Mouse (Mus musculus): ENCODE data around the gene Blm. TPM values are rescaled to one million over a fixed set of nuclear protein-coding genes. Genes with fewer than 3 reads are reported as not detected.

Blm gene
- total RNA-seq, 2 experiments from 2014 or later = 1.4 to 1.9 TPM

DNA sequence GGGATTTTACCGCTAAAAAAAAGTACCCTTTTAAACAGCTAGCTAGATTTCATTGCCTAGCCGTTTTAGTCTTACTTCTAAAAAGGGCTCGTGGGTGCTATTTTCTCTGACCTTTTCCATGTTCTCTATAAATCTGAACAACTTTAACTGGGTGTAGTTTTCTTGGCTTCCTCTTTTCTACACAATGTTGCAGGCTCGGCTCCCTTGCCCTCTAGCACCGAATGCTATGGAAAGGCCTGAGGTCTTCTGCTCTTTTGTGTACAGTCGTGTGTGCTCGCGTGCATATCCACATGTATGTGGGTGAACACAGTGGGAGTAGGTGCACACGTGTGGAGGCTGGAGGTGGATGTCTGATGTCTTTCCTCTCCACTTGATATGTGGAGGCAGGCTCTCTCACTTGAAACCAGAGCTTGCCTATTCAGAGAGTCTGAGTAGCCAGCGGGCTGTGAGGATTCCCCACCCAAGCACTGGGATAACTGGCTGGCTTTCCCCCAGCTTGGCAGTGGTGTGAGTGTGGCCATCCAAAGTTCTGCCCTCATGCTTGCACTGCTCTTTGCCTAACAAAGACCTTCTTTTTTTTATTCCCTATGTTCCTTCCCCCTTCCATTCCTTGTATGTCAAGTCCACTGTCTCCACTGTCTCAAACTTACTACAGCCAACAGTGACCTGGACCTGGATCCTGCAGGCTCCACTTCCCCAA lies 95.0 kb downstream of the Blm start:
- peak; percentile 43 for DNase-seq (ENCODE audit: low spot score)

DNA sequence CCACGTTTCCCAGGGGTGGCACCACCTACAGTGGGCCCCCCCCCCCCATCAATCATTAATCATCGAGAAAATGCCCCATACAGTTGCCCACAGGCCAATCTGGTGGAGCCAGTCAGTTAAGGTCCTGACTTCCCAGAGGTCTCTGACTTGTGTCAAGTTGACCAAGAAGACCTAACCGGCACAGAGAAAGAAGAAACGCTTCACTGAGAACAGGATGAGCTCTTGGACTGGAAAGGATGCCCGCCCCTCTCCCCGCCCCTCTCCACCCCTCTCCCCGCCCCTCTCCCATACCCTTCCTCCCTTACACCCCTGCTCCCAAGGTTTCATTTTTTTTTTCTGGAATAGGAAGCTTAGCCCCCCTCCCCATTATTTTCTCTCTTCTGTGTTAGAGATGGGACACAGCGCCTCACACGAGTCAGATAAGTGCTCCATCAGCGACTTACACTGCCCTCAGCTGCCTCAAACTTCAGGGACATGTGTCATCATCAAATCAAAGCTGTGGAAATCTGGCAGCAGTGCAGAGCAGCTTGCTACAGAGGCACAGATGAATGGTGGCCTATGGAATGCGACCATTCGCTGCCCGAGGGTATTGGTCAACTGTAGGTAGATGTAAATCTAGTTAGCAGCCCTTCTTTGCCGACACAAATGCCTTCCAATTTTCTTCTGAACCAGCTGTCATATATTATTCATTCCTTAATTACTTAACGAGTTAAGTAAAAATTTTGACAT lies 95.7 kb downstream of the Blm start:
- DNase-seq (ENCODE audit: low spot score) = no peak

DNA sequence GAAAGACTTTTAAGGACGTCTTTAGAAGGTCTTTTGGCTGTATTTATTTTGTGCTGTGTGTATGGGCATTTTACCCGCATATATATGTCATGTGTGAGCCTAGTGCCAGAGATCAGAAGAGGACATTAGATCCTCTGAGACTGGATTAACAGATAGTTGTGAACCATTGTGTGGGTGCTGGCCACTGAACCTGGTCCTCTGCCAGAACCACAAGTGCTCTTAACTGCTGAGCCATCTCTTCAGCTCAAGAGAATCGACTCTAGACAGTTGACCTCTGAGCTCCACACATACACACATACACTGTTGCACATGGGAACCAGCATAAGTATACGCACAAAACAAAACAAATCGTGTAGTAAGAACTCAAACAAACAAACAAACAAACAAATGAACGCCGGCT lies 98.3 kb downstream of the Blm start:
- no peak for DNase-seq (ENCODE audit: low spot score)

DNA sequence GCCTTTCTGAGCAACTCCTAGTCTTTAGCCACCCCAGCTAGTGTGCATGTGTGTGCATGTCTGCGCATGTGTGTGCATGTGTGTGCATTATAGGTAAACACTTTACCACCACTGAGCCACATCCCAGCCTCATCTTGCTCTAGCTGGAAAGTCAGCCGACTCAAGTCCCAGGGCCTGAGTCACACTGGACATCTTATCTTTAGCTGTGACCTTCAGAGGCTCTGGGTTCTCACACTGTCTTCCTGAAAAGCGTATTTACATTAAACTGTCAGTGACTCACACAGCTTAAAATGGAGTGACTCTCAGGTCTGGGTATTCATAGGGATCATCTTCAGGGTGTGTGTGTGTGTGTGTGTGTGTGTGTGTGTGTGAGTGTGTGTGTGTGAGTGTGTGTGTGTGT lies 99.3 kb downstream of the Blm start:
- no peak for DNase-seq (ENCODE audit: low spot score)

DNA sequence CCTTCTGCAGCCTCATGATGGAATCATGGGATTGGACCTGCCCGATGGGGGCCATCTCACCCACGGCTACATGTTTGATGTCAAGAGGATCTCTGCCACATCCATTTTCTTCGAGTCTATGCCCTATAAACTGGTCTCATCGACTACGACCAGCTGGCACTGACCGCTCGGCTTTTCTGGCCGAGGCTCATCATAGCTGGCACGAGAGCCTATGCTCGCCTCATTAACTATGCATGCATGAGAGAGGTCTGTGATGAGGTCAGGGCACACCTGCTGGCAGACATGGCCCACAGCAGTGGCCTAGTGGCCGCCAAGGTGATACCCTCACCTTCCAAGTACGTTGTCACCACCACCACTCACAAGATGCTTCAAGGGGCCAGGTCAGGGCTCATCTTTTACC lies 105.3 kb downstream of the Blm start:
- DNase-seq (ENCODE audit: low spot score) = no peak

DNA sequence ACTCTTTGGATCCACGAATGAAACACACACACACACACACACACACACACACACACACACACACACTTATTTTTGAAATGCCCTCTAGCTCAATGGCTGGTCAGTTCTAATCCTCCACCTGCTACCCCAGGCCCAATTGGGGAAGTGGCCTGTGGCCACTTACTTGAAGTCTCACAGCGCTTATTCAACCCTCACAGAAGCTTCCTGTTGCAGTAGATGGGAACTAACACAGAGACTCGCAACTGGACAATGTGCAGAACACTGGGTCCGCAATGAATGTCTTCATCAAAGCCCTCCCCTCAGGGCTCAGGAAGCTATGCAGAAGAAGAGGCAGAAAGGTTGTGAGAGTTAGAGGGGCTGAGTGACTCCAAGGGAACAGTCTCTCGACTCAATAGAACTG lies 107.2 kb downstream of the Blm start:
- no peak for DNase-seq (ENCODE audit: low spot score)

DNA sequence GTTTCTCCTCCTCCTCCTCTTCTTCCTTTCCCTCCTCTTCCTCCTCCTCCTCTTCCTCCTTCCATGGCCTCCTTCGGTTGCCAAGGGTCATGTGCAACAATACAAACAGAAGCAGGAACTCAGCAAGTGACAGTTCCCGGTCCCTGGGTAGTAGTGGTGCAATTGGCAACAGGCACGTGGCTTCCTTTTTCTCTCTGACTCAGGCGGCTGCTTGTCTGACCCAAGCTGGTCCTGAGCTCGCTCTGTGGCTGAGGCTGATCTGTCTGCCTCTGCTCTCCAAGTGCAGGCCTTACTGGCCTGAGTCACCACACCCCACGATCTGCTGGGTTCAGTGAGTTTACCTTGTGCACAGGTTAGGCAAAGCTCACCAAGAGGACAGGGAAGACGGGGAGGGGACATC lies 108.6 kb downstream of the Blm start:
- no peak for DNase-seq (ENCODE audit: low spot score)

DNA sequence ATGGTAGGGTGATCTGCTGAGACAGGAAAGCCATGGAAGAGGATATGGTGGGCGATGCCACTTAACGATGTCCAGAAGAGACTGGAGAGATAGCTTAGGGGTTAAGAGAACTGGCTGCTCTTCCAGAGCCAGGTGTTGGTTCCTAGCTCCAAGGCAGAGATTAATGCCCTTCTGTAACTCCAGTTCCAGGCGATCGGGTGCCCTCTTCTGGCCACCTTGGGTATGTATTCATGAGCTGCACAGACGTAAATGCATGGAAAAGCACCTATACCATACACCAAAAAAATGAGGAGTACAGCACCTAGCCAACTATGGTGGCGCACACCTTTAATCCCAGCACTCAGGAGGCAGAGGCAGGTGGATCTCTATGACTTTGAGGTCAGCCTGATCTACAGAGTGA lies 110.2 kb downstream of the Blm start:
- DNase-seq (ENCODE audit: low spot score) = no peak

DNA sequence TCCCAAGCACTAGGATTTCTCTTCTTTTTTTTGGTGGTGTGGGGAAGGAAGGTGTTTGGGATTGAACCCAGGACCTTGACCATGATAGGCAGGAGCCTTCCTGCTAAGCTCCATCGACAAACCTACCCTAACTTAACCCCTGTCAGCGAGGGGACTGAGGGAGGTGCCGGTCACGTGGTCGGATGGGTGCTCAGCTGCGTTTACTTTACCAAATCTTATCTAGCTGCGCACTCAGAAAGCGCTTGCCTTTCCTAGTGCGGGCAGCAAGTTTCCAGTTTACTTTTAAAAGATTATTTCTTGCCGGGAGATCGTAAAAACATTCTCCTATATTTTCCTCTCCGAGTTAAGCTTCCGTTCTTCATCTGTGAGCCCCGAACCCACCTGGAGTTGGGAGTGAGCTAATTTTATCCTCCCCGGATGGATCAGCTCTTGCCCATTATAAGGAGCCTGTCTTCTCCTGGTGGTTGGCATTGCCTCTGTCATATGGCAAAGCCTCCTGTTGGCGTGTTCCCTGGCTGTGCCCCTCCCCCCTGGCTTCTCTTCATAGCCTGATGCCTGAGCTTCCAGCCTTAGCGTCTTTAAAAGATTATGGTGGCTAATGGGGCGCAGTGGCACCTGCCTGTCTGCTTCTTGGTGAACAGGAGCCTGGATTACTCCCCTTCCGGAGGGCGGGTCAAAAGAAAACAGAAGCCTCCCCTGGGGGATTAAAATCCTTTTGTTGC lies 112.0 kb downstream of the Blm start:
- DNase-seq (ENCODE audit: low spot score) = no peak

DNA sequence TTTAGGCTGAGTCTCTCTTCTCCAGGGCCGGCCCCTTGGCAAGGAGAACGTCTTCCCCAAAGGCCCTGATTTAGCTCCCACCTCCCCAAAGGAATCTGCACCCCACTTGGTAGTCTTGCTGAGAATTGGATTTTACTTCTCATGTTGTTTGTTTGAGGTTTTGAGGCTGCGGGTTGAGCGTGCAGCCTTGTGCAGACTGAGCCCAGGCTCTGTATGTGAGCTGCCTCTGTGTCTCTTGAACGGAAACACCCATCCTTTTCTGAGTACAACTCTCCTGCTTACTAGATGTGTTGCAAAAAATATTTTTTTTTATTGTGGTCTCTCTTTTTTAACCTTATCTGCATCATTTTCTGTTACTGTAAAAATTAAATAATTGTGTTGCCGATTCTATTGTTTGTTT lies 113.3 kb downstream of the Blm start:
- no peak for DNase-seq (ENCODE audit: low spot score)

DNA sequence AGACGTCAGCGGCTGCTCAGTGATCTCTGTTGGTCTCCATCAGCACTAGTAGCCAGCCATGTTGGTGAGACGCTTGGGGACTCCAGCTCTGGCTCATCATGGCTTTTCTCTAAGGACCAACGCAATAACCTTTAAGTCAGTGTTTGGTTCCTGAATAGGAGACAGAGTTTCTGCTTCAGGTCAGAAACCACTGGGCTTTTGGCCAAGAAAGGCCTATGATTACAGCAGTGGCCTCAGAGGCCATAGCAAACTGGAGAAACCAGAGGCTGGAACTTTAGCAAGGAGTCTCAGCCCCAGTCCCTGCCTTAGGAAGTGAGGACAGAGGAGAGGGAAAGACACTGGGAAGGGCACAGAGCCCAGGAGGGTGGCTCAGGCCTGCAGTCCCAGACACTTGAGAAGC lies 114.3 kb downstream of the Blm start:
- DNase-seq (ENCODE audit: low spot score) = no peak

DNA sequence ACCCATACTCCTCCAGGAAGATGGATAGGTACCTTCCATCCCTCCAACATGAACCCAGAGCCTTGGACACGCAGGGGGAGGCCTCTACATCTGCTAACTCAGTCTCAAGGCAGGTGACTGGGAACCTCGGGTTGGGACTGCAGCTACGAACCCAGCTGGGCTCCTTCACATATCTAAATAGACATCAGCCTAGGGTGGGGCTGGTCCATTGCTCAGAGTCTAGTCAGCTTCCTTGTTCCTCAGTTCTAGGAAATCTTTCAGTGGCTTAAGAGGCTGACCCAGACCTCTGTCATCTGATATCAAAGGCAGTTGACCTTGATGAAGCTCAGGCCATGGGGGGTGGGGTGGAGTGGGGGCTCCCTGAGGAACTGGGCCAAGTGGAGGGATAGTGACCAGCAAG lies 115.6 kb downstream of the Blm start:
- no peak for DNase-seq (ENCODE audit: low spot score)

DNA sequence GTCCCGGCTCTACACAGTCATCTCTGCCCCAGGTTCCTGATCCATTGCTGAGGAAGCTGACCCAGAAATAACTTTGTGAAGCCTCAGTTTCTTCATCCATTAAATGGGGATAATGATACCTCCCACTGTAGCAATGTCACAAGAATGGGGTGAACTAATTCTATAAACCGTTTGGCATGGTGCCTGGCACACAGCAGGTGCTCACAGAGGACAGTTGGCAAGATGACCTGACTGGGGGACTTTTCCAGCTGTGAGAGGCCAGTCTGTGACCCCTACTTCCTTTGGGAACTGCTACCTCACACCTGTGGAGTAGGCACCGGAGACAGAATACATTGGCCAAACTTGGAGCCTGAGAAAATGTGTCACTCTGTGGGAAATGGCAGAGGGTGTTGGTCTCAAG lies 116.9 kb downstream of the Blm start:
- no peak for DNase-seq (ENCODE audit: low spot score)

DNA sequence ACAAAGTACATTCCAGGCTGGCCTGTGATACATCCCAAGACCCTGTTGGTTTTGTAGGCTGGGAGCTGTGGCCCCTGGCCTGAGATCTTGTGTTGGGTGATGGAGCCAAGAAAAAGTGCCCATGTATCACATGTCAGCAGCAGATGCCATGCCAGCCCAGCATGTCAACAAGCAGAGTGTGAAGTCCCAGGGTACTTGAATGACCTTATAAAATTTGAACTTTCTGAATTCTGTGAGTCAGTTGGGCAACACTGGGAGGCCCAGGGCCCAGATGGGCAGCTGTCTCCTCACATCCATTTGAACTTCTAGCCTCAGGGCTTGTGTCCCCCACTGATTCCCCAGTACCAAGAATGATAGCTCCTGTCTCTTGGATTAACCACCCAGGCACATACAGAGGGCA lies 117.3 kb downstream of the Blm start:
- DNase-seq (ENCODE audit: low spot score) = peak; percentile 33

DNA sequence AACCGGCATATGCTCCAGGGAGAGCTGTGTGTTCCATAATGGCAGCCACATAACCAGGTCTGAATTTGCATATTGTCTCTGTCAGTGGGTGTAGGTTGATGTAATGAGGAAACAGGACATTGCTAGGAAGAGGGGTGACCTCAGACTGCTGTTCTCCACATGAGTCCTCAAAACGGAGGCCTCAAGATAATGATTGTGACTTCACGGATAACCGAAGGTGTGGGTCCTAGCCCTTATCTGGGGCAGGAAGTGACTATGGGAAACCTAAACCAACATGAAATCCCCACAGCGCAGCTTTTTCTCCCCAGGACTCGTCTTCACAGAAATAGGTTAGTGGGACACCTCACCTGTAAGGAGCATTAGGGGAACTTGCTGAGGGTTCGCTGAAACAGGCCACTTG lies 118.0 kb downstream of the Blm start:
- no peak for DNase-seq (ENCODE audit: low spot score)

DNA sequence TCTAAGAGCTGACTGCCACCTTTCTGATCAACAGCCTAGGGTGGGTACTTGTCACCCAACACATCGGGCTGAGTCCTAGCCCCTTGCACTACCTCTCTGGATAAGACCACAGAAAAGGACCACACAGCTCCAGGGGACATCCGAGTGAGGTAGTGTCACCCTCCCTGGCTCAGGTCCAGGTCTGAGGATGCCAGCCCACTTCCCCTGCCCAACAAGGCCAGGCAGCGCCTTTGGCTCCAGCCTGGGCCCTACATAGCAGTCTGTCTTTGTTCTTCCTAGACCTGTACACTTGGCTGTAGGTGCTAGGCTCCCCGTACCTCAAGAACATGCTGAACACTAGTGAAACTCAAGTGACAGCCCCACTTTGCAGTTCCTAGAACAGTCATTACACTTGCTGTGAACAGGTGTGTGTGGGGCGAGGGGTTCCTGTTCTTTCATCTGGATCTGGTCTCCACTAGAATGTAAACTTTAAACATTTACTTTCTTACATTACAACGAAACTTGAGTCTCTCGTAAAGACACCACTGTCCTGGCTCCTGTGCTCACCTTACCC lies 120.5 kb downstream of the Blm start:
- DNase-seq (ENCODE audit: low spot score) = no peak

DNA sequence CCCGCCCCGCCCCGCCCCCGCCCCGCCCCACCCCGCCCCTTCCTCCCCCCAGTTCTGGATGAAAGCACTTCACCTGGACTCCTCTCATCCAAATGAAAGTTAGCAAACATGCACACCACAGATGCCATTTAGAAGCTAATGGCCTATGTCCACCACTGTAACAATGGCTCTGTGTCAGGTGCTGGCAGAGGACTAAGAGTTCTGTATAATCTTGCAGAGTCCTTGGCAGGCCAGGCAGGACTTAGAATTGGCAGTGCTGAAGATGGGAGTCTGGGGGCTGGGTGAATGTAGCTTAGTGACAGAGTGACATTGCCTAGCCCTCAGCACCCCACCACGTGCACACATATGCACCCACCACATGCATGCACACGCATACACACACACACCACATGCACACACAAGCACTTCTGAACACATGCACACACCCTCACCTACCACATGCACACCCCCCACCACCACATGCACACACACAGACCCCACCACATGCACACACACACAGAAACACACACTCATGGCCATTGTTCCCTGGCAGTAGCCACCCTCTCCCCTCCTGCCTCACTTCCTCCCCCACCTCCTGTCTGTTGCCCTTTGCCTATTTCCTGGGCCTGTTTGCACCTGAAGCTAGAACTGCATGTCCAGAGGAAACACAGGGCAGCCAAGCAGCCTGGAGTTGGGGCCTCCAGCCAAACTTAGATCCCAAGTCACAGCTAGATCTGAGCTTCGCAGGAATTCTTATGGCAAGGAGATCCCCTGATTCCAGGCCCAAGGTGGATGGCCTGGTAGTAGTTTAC lies 121.2 kb downstream of the Blm start:
- DNase-seq (ENCODE audit: low spot score) = no peak

DNA sequence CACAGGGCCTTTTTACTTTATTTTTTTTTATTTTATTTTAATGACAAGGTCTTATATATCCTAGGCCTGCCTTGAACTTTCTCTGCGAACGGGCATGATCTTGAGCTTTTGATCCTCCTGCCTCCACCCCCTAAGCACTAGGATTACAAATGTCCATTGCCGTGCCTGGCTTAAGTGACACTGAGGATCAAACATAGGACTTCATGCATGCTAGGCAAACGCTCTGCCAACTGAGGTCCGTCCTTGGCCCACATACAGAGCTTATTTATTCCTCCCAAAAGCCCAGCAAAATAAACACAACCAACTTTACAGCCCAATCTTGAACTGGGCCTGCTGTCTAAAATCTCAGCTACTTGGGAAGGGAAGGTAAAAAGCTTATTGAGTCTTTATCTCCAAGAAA lies 122.1 kb downstream of the Blm start:
- DNase-seq (ENCODE audit: low spot score) = no peak

DNA sequence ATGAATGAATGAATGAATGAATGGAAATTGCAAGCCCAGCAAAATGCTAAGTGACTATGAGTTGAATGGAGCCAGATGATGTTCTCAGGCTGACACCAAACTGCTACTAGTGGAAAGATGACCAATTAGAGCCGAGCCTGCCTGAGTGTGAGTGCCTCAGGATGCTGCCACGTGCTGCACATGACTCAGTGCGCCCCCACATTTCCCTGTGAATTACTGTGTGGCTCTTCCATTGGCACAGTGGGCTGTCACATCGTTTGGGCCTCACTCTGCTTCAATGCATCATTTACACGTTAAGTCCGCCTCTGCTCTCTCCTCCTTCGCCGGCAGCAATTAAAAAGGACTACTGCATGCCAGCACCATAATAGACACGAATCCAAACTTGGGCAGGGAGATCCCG lies 122.6 kb downstream of the Blm start:
- DNase-seq (ENCODE audit: low spot score) = no peak

DNA sequence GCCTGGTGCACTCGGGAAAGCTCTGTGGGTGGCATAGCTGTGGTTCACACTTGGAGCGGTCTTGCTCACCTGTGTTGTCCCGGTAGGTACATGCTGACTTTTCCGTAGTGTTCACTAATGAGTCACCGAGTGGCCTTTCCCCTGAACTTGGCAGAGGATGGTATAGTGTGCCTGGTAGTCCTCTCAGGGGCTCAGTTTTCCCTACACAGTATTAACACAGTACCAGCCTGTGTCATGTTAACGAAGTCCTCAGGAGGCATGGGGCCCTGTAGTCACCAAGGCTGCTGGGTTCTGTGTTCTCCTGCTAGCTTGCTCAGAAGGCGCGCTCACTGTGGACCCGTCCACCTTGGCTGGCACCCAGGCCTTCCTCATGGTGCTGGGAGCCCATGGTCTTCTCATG lies 124.5 kb downstream of the Blm start:
- no peak for DNase-seq (ENCODE audit: low spot score)

DNA sequence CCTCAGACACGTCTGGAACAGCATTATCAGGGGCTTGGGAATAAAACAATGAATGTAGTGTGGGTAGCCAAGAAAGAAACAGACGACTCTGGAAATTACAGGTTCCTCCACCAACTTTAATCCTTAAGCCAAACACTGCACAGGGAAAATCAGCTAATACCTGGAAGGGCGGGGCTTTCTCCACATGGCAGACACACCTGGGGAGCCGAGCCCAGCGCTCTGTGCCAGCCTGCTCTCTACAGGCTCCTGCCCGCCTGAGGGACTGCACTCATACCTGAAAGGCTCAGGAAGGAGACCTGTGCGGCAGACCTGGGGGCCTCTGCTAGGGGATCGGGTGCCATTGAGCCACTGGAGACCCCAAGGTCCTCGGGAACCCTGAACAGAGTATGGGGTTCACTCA lies 127.2 kb downstream of the Blm start:
- no peak for DNase-seq (ENCODE audit: low spot score)

DNA sequence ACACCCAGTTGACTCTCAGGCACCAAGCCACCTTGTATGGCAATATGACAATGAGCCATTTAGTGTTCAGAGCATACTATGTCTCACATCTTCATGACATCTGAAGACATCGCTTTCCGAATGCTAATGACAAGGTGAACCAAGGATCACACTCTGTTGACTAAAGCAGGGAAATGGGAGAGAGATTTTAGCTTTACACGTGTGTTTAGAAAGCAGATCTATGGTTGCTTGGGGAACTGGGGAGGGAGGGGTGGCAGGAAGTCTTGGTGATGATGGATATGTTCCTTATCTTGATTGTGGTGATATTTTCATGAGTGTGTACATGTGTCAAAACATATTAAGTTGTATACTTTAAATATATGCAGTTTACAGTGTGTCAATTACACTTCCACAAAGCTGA lies 128.7 kb downstream of the Blm start:
- DNase-seq (ENCODE audit: low spot score) = no peak
